Mouse (Mus musculus): ENCODE measurements around the gene Tff2.

Gene Tff2

DNA sequence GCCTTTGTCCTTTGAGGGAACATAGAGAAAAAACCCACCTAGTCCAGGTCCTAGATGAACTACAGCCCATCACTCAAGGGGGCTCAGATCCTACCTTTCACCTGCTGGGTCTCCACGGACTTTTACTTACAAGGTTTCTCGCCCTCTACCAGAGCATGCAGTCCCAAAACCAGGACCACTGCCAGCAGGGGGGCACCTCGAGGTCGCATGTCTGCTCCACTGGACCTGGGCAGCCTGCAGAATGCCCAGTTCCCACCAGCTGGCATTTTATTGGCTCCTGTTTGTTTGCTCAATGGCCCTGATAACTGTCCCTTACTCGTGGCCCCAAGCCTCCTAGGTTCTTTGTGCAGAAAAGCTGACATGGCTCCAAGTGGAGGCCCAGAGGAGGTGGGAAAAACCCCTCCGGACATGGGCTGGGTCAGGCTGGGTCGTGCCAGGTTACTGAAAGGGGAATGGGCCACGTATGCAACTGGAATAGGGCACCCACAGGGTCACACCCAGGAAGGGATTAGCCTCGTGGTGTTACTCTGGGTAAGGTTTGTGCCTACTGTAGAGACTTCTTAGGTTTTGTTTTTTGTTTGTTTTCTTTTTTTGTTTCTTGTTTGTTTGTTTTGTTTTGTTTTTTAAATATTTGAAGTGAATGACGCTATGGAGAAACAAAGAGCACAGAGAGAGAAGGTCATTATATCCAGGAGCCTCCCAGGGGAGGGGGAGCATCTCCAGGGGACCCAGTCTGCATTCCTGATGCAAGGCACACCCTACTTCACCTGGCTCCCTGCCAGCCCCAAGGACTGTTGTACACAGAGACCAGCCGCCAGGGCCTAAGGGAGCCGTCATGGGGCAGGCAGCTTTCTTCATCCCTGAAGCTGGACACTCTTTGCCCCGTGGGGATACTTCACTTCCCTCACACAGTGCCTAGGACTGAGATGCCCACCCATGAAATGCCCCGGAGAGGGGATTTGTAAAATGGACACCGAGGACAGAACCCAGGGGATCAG is at the start of gene Tff2:
TSS of gene Tff2 (minus strand) at position 243 of the 998 bp plus-strand sequence.
- CTCF ChIA-PET = no interaction called here

DNA sequence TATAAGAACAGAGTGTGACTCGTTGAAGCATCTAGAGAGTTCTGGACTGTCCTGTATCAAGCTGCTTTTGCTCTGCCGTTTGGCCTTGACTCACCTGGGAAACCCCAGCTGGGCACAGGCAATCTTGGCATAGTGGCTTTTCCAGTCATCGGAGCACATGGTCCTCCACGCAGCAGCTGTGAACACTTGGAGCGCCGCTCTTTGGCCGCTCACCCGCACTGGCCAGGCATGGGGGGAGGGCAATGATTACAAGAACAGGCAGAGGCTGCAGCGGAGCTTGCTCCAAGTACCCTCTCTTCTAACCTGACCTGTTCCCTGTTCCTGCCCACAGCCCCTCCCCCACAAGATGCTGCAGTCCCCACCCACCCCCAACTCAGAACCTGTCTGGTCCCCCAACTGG is 49.3 kb upstream of the Tff2 start:
- CTCF ChIA-PET = interaction anchor here (0.6 kb wide), 2 partner anchors 61 to 187 kb away, joined by 3 read pairs; no protein-coding TSS in a partner anchor

DNA sequence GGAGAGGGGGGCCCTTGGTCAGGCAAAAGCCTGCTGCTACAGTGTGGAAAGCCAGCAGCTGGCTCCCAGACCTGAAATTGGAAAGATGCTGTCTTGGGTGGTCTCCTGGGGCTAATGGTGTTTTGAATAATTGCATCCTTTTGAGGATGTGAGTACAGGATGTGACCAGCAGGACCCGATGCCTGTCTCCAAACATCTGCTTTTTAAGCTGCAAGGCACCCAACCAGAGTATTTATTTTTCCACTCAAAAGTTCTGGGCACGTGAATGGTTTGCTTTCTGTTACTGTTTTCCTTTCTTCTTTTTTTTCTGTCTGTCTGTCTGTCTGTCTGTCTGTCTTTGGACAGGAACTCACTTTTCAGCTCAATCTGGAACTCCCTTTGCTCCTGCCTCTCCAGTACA is 48.6 kb upstream of the Tff2 start:
- CTCF ChIA-PET = interaction anchor here (0.6 kb wide), 1 partner anchor 186 kb away, joined by 3 read pairs; no protein-coding TSS in a partner anchor

DNA sequence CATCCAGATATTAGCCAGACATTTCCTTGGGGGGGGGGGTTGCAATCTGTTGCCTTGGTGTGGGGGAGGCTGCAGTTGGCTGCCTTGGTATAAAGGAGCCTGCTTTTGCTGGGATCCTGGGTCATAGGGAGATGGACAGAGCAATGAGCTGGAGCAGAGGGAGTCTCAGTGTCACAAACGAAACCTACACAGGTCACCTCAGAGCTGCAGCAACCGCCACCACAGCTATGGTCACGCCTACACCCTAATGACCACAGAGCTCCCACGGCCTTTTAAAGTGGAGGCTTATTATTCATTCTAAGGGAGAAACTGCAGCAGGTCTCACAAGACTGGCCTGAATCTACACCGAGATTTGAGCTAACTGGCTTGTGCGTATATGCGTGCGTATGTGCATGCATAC is 47.7 kb upstream of the Tff2 start:
- CTCF ChIA-PET = no interaction called here

DNA sequence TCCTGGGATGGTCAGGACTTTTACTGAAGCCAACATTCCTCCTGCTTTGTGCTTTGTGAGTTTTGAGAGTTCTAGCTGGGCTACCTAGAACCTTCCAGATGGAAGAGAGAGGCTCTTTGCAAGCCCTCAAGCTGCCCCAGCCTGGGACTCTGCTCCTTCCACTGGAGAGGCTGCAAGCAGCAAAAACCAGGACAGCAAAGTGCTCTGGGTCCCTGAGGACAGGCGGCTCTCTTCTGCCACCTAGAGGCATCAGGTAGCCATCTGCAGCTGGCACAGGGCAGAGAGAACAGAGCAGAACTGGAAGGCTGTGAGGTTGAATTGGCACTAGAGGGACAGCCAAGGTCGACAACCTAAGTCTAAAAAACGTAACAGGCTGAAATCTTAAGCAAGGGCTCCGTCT is 43.3 kb upstream of the Tff2 start:
- CTCF ChIA-PET = no interaction called here

DNA sequence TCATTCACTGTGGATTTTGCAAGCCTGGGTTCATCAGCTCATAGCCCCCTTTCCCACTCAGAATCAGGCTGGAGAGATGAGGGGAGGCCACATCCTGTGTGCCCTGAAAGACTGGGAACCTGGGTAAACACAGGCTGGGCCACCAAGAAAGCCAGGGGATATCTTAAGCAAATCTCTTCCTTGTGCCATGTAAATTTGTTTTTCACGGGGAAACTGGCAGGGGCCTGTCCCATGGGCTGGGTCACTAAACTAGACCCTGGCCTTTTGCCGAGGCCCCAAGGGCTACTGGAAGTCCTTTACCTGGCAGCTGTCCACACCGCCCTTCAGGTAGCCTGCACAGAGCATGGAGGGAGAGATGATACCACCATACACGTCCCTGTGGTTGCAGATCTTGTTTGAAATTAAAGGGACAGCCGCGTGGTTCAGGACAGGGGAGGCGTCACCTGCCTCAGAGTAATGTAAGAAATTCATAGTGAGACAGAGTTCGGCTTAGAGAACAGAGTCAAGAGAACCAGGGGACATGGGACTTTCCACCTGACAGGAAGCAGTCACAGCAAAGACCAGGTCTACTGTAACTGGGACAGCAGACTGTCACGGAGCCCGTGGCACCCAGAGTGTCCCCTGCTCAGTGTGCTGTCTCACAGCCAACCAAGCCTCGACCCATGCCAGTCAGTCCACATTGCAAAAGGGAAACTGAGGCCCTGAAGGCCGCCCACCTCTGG is 40.3 kb upstream of the Tff2 start:
- CTCF ChIA-PET = no interaction called here

DNA sequence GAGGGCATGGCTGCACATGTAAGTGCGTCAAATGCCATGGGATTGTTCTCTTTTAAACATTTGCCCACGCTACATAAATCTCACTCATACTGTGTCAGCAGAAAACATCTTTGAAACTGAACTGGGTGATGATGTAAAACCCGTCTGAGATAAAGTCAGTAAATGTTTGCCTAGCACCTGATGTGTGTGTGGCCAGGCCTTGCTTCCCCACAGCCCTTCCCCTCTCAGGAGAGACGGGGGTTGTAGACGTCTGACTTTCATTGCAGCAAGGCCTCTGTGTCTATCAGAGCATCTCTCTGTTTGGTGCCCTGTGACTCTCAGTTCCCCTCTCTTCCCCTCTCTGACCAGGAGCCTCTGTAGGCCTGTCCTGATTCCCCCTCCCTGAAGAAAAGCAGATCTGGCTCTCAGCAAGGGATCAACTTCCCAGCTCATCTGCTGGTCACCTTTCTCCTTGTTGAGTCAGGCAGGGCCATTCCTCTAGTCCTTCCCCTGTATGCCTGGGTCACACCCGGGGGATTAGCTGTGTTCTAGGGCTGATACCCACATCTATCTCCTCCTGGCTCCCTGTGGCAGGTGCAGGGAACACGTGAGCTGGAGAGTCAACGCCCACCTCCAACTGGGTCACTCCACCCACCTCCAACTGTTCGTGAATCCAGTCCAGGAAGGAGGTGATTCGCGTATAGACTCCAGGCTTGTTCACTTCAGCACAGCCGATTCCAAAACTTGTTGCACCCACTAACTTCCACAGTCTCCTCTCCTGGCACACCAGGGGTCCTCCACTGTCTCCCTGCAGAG is 39.3 kb upstream of the Tff2 start:
- CTCF ChIA-PET = no interaction called here

DNA sequence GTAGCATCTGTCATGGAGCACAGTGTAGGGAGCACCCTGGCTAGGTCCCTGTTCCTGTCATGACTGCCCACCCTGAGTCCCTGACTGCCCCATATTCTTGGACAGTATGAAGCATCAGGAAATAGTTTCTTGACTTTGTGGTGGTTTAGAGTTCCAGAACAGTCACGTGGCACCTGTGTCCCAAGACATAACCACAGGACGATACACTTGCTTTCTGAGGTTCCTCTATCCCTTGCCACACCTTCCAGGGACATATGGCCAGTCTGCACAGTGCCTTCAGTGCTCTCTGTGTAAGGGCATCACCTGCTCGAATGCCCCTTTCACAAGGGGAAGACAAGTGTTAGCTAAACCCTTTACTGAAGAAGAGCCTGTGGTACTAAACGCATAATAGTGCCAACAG is 37.4 kb upstream of the Tff2 start:
- CTCF ChIA-PET = interaction anchor here (0.6 kb wide), 1 partner anchor 65 kb away, joined by 13 read pairs; no protein-coding TSS in a partner anchor

DNA sequence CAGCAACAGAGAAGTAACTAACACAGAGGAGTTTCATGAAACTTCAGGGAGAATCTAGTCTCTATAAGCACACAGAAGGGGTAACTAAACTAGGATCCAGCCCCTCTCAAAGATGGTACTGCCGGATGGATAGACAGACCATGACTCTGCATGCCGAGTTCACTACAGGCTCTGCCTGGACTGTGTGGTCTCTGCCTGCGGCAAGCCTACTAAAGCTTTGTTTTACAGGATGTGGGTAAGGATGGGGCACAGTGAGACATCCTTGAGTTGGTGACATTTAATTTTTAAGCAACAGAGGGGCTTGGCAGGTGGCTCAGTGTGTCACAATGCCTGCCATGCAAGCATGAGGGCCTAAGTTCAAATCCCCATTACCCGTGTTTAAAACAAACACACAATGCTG is 32.2 kb upstream of the Tff2 start:
- CTCF ChIA-PET = no interaction called here

DNA sequence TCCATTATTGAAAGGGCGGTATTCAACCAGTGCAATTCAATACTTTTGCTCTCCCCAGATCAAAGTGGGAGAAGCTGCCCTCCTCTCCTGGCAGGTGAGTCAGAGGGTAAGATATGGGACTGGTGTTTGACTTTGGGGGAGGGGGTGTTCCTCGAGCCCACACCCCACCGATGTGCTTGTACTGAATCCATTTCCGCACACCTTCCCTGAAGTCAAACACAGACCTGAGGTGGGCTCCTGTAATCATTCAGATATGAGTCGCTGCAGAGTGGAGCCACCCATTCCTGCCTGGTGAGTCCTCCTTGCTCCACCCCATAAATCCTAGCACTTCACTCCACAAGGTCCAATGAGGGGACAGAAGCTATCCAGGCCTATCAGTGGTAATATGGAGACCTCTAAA is 25.7 kb upstream of the Tff2 start:
- CTCF ChIA-PET = no interaction called here

DNA sequence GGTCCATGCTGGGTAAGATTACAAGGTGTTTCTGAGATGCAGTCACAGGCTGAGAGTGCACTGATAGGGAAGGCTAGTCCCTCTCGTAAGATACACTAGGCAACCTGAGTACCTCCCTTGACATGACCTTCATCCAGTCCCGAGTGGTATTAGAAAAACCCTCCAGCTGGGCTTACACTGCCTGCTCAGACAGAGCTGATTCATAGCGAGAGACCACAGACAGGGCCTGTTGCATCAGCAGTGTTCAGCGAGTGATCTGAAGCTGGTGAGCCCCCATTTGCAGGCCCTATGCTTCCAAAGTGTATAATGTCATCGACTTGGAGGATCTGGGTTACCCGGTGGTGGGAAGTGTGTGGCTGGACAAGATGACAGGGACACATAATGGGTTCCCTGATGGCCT is 21.0 kb upstream of the Tff2 start, which contains the start of gene Tff1:
TSS of gene Tff1 (minus strand) at position 151 of the 400 bp plus-strand sequence.
- CTCF ChIA-PET = no interaction called here

DNA sequence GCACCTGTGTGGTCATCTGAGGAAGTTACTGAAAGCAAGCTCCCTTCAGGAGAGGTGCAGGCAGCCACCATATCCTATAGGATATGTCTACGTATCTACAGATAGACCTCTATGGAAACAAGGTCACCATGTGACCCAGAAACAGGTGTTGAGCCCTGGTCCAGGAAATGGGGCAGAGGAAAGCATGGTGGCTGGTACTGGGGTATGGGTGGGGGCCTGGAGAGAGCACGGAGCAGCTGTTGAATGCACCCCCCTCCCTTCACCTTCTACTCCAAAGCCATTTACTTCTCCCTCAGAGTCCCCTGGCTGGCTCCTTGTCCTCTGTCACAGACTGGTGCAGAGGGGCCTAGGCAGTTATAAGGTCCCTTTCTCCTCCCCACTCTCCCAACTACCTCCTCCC is 19.7 kb upstream of the Tff2 start:
- CTCF ChIA-PET = no interaction called here

DNA sequence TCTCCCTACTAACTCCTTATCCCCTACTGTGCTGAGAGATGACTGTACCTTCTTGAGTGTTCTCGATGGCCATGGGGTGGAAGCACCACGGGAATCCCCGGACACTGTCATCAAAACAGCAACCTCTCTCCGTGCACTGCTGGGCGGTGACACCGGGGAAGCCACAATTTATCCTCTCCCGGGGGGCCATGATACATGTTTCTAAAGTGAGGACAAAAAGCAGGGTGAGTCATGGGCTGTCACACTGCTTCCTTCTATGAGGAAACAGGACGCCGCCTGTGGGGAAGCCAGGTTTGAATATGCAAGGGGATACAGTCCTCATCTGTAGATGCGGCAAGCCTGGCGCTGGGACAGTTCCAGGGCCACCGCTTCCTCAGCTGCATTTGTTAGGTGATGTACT is 18.5 kb upstream of the Tff2 start:
- CTCF ChIA-PET = no interaction called here

DNA sequence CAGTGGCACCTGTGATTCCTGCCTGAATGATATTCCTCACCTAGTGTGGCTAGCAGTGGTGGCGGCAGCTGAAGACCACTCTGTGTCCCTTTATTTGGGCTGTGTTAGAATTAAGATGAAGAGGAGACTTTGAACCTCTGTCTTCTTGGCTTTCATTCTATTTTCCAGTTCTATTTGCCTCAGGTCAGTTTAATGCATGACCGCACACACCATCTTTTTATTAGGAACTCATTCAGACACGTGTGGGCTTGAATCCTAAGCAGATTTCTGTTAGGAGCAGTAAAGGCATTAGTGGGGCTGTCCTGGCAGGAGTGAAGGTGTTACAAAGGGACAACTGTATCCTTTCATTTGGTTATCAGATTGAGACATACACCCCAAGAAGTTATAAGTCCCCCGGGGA is 16.2 kb upstream of the Tff2 start:
- CTCF ChIA-PET = no interaction called here

DNA sequence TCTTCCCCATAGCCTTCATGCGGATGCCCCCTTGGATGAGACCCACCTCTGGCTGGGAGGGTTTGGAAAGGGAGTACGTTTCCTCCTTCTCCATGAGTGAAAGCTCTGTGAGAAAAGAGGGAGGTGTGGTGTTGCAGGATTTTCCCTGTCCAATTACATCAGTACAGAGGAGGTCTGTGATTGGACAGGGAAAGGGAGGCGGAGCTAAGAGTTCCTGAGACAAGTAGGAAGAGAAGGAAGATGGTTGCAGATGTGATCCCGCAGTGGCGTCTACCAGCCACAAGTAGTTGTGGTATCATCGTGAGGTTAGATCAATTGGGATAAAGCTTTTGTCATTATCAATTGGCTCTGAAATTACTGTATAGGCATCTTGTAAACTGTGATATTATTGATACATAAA is 13.8 kb upstream of the Tff2 start:
- CTCF ChIA-PET = no interaction called here

DNA sequence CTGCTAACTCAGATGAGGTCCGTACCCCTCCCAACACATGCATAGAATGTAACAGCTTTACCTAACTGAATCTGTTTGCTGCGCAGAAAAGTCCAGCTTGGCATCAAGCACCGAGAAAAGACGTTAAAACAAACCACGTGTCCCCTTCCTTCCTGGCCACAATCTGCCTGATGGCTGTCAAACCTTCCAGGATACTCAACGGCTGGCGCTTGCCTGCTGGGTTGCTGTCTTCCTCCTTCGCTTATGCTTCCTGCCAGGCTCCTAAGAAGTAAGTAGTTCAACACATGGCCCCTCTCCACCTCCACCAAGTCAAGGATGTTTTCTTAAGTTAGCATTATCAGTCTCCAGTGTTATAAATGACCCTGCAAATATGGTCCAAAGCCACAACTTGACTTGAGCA is 9.7 kb upstream of the Tff2 start:
- CTCF ChIA-PET = no interaction called here

DNA sequence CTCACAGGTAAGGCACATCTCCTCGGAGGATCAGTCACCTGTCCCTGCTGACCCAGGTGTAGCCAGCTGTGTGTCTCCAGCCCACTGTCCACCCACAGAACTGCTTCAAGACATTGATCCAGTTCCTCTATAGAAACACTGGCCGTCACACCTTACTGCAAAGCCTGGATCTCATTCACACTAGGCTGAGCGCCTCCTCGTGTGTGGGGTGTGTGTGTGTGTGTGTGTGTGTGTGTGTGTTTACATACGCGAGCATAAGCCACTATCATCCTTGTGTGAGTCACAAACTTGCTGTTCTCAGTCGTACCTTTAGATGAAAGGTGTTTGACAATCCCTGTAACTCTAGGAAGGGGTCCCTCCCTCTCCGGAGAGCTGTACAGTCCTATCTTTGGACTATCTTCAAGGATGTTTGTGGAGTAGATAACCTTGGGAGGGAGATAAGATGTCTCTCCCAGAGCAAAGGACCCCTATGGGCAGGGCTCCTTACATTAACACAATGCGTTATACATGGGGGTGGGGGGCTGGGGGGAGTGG is 9.0 kb upstream of the Tff2 start:
- CTCF ChIA-PET = no interaction called here

DNA sequence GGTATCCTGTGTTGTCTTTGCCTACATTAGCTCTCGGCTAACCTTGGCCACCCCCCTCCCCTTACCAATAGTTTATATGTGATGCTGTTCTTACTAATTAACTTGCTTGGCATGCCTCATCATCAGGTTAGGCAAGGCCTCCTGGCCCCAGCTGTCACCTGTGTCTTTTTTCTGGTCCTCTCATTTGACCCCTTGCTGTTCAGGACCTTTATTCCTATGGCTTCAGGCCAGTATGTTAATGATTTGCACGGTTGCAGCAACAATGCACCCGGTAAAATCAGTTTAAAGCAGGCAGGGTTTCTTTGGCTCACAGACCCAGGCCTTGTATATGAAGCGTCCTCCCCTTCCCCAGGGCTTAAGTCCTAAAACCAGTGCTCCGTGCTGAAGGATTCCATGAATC is 8.4 kb upstream of the Tff2 start:
- CTCF ChIA-PET = no interaction called here

DNA sequence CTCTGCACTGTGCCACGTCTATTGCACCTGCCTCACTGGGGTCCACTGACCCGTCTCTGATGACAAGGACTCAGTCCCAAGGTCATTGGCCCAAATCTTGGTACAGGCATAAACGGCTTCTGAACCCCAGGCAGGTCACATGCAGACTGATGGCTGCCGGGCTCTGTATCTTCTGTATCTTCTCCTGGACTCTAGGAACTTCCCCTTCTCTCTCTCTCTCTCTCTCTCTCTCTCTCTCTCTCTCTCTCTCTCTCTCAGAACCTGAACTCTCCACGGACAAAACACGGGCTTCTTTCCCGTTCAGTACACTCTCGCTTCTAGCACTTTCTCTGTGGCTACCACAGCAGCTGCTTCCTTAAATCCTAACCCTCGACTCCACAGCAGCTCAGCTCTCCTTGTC is 1.9 kb upstream of the Tff2 start:
- CTCF ChIA-PET = no interaction called here

DNA sequence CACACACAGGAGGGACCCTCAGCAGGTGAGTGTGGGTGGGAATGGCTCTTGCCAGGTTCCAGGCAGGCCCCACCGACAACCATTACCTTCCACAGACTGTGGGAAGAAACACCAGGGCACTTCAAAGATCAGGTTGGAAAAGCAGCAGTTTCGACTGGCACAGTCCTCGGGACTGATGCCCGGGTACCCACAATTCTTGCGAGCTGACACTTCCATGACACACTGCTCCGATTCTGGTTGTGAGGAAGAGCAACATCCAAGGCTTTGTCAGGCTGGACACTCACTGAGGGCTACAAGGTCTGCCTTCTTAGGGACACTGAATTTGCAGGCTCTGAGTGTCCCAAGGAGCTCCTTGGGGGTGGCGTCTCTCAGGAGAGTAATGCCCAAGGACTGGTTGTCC is 2.0 kb downstream of the Tff2 start:
- CTCF ChIA-PET = no interaction called here

DNA sequence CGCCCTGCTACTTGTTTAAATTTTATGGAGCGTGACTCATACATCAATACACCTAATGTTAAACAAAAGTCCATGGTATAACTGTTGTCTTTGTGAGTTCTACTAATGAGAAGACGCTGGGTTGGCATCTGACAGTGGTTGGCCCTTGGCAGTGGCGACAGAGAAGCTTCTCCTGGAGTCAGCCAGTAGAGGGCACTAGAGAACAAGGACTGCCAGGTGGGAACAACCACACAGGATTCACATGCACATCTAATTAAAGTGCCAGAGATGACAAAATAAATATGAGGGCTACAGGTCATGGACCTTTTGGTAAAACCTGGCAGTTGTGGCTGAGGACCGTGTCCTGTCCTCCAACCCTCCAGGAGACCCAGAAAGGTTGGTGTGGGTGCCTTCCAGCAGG is 5.7 kb downstream of the Tff2 start:
- CTCF ChIA-PET = interaction anchor here (0.7 kb wide), 1 partner anchor 33 kb away, joined by 3 read pairs; no protein-coding TSS in a partner anchor

DNA sequence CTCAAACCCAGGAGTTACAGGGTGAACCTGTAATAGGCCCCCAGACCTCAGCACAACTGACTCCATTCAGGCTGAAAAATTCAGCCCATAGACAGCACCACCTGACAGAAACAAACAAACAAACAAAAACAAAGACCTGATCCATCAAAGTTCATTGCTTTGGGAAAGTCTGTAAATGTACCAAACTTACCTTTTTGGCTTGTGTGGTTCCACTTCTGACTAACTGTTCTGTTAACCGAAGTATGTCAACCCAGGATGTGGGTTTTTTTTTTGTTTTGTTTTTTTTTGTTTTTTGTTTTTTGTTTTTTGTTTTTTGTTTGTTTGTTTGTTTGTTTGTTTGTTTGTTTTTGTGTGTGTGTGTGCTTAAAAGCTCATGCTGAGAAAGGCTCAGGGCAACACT is 7.3 kb downstream of the Tff2 start:
- CTCF ChIA-PET = no interaction called here

All from spleen, embryonic (tissue).